Mouse (Mus musculus) spleen, adult 12 weeks (tissue): ENCODE data around the gene Naa80.

ENCODE experiments used
- DNase-seq: peaks from one replicate; pipeline ENCODE4 v3.0.0; 2022; ENCODE audit warnings: low spot score

The Naa80 gene

GRCm38 (mm10) chr9:107578587-107578986 is at the start of gene Naa80:
Gene Naa80, plus strand, starts transcription at chr9:107578887.
- no peak for DNase-seq

- DNase-seq = peak; percentile 78
These were observed 44.8 kb upstream of the Naa80 start, which contains the start of gene Tmem115 for GRCm38 (mm10) chr9:107533791-107534407. Gene Tmem115, plus strand, starts transcription at chr9:107533945.

GRCm38 (mm10) chr9:107534408-107535202 is 44.1 kb upstream of the Naa80 start:
- DNase-seq = peak; percentile 24

GRCm38 (mm10) chr9:107538231-107538630 is 40.5 kb upstream of the Naa80 start:
- DNase-seq = no peak

- no peak for DNase-seq
These were observed 40.0 kb upstream of the Naa80 start for GRCm38 (mm10) chr9:107538711-107539110.

- DNase-seq = no peak
These were observed 38.7 kb upstream of the Naa80 start for GRCm38 (mm10) chr9:107539940-107540339.

GRCm38 (mm10) chr9:107540420-107540819 is 38.3 kb upstream of the Naa80 start:
- no peak for DNase-seq

- no peak for DNase-seq
These were observed 37.7 kb upstream of the Naa80 start for GRCm38 (mm10) chr9:107541005-107541404.

GRCm38 (mm10) chr9:107541474-107542351 is 37.0 kb upstream of the Naa80 start, which contains the start of the genes Cyb561d2 and Nprl2:
Gene Cyb561d2, minus strand, starts transcription at chr9:107542193.
Gene Nprl2, plus strand, starts transcription at chr9:107542226.
- peak; percentile 81 for DNase-seq

GRCm38 (mm10) chr9:107542352-107542686 is 36.4 kb upstream of the Naa80 start:
- DNase-seq = no peak

- DNase-seq = no peak
These were observed 36.0 kb upstream of the Naa80 start for GRCm38 (mm10) chr9:107542721-107543120.

GRCm38 (mm10) chr9:107543299-107543698 is 35.4 kb upstream of the Naa80 start:
- DNase-seq = no peak

- no peak for DNase-seq
These were observed 34.4 kb upstream of the Naa80 start for GRCm38 (mm10) chr9:107544196-107544700.

- DNase-seq = no peak
These were observed 34.0 kb upstream of the Naa80 start for GRCm38 (mm10) chr9:107544729-107545128.

GRCm38 (mm10) chr9:107545199-107545598 is 33.5 kb upstream of the Naa80 start:
- DNase-seq = no peak

GRCm38 (mm10) chr9:107545602-107546001 is 33.1 kb upstream of the Naa80 start:
- peak; percentile 69 for DNase-seq

- peak; percentile 69 for DNase-seq
These were observed 31.7 kb upstream of the Naa80 start, which contains the start of gene Zmynd10 for GRCm38 (mm10) chr9:107547026-107547425. Gene Zmynd10, plus strand, starts transcription at chr9:107547298.

- DNase-seq = no peak
These were observed 30.7 kb upstream of the Naa80 start for GRCm38 (mm10) chr9:107547957-107548356.

GRCm38 (mm10) chr9:107548820-107549219 is 29.9 kb upstream of the Naa80 start:
- DNase-seq = no peak

- no peak for DNase-seq
These were observed 29.2 kb upstream of the Naa80 start for GRCm38 (mm10) chr9:107549297-107550074.

GRCm38 (mm10) chr9:107550491-107551116 is 28.1 kb upstream of the Naa80 start:
- DNase-seq = no peak
